Mouse (Mus musculus) heart, embryonic 14.5 days (tissue): Measurements from ENCODE around the gene Gm10715. TPM values are rescaled to one million over a fixed set of nuclear protein-coding genes. Genes with fewer than 3 reads are reported as not detected.

Experiments
- microRNA-seq: library from miRNA; unstranded; fragments of <30 nt; microRNA quantifications from one replicate; pipeline ENCODE4, GENCODE M21; 2016
- polyA plus RNA-seq: library from polyadenylated mRNA; unstranded; fragments of >200 nt; fragmentation: Nextera tagmentation; extraction: Ambion mirVana; gene quantifications from 2 replicates; pipeline ENCODE4 v1.2.1, GENCODE M21; 2014

The Gm10715 gene
- polyA plus RNA-seq, 1 experiment from 2014 or later = not detected

Small RNAs within 50 kb of the gene (microRNA-seq; reads per million reads assigned to microRNA genes)
- gene Mir101c = not detected

Other genes starting within 250 kb of the Gm10715 start
- gene Gm10722, start 36.0 kb upstream of the Gm10715 start, polyA plus RNA-seq = not detected in 2 replicates
- gene Gm11168, start 33.5 kb upstream of the Gm10715 start, polyA plus RNA-seq = not detected in 2 replicates
- not detected in 2 replicates for gene Gm10721, start 23.7 kb upstream of the Gm10715 start, polyA plus RNA-seq
- not detected in 2 replicates for gene Gm10720, start 21.2 kb upstream of the Gm10715 start, polyA plus RNA-seq
- not detected in 2 replicates for gene Gm10719, start 19.5 kb upstream of the Gm10715 start, polyA plus RNA-seq
- 0.61 and 0.95 TPM in 2 replicates for gene Gm10718, start 13.3 kb upstream of the Gm10715 start, polyA plus RNA-seq
- gene Gm10717, start 11.5 kb upstream of the Gm10715 start, polyA plus RNA-seq = 0.34 and 0.53 TPM in 2 replicates
- not detected in 2 replicates for gene Gm17535, start 2.3 kb upstream of the Gm10715 start, polyA plus RNA-seq